Mouse (Mus musculus) spleen, adult 12 weeks (tissue): ENCODE results near the gene Dguok.

Experiments used
- DNase-seq: peaks from one replicate; pipeline ENCODE4 v3.0.0; 2022; ENCODE audit warnings: low spot score

The Dguok gene

DNA sequence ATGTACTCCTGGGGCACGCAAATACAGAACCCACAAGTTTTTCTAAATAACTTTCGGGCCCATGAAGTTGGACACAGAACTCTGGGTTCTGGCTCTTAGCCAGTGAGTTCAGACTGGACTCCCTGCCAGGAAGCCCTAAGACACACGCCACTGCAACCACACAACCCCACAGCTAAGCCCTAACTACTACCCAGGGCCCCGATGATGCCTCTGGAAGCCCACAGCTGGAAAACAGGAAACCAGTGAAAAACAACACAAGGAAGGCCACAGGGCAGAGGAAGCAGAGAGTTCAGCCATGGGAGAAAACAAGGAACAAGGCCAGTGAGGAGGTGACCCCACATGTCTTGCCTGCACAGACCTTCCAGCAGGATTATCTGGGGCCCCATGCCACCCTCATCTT is 73.2 kb downstream of the Dguok start:
- DNase-seq, result no peak

GRCm38 (mm10) chr6:83432966-83433365 is 73.8 kb downstream of the Dguok start:
- no peak for DNase-seq
